Mouse (Mus musculus) lung, adult 18-20 months (tissue): Measurements from ENCODE around the gene Ggt6.
A peak's percentile ranks its signal among the peaks of the same experiment; 100 is the strongest.

Experiments
- DNase-seq, 2 experiments: peaks; one replicate each; pipeline ENCODE4 v3.0.0; 2022; ENCODE audit warnings: mixed read lengths in 2 of 2

Gene Ggt6

GRCm38 (mm10) chr11:72477182-72477581 lies 41.9 kb downstream of the Ggt6 start:
- no peak for DNase-seq

- DNase-seq: no peak
Measured at GRCm38 (mm10) chr11:72477653-72478052, 42.3 kb downstream of the Ggt6 start.

GRCm38 (mm10) chr11:72478228-72478627 lies 42.9 kb downstream of the Ggt6 start:
- peak in 1 of 2 experiments; percentile 20 for DNase-seq

GRCm38 (mm10) chr11:72479499-72479898 lies 44.2 kb downstream of the Ggt6 start:
- DNase-seq: no peak

- DNase-seq: no peak
Measured at GRCm38 (mm10) chr11:72481313-72481712, 46.0 kb downstream of the Ggt6 start.

GRCm38 (mm10) chr11:72481952-72482351 lies 46.6 kb downstream of the Ggt6 start:
- no peak for DNase-seq

- DNase-seq: no peak
Measured at GRCm38 (mm10) chr11:72484549-72484948, 49.2 kb downstream of the Ggt6 start.

GRCm38 (mm10) chr11:72485157-72485556 lies 49.8 kb downstream of the Ggt6 start:
- no peak for DNase-seq

- no peak for DNase-seq
Measured at GRCm38 (mm10) chr11:72485960-72486359, 50.6 kb downstream of the Ggt6 start.

- DNase-seq: no peak
Measured at GRCm38 (mm10) chr11:72487171-72487570, 51.8 kb downstream of the Ggt6 start.

- no peak for DNase-seq
Measured at GRCm38 (mm10) chr11:72487739-72488138, 52.4 kb downstream of the Ggt6 start.
